In genomic region chr13:46777461-46777860, GRCm38 (mm10) we compare ENCODE assay signal across 24 mouse cellular contexts. TPM values are rescaled to one million over a fixed set of nuclear protein-coding genes. Genes with fewer than 3 reads are reported as not detected.
DNase-seq lines count a peak whose midpoint lies in the region; ATAC-seq and TF ChIP-seq lines count a peak whose summit lies in the region.
"Had no signal": no experiment of that assay in that cellular context is flagged by ENCODE, and none has a peak within 500 bp of the region (broad histone marks: within the 10 kb centered on the region; RNA-seq: fewer than 3 reads in every experiment).

No protein-coding gene starts in this region.

- no peak for DNase-seq in kidney, adult 2 months
- DNase-seq in kidney, postnatal 0 days (ENCODE audit: low spot score), result no peak
- no peak for DNase-seq in liver, embryonic 13.5 days
- DNase-seq in liver, result no peak
- DNase-seq in lung, postnatal 0 days (ENCODE audit: low spot score), result no peak
- DNase-seq in lung, postnatal 10 days, result no peak
- DNase-seq: adrenal gland, adult 2 months; adrenal gland, postnatal 10 days; adrenal gland, postnatal 25 days; cerebellum, adult 11 months; cerebellum, adult 18-20 months; cerebellum, adult 8-10 months; cerebellum, adult 9-11 months; cerebellum, postnatal 14 days; cerebellum, postnatal 36 days; embryo, embryonic 11 days had no signal

- TF ChIP-seq POLR2A in kidney, adult 2 months (IDR thresholded peaks at IDR 0.05; ENCODE audit: low read depth, low read length), result no peak

- H3K9me3 ChIP-seq in kidney, embryonic 14.5 days (ENCODE audit: control insufficient read depth, low read length), result no peaks in the 10 kb centered on the region
- H3K9me3 ChIP-seq in kidney, postnatal 0 days (replicated peaks; ENCODE audit: low read length), result no peaks in the 10 kb centered on the region
- no peaks in the 10 kb centered on the region for H3K9me3 ChIP-seq in kidney, embryonic 15.5 days (replicated peaks)
- H3K9me3 ChIP-seq in liver, embryonic 13.5 days (replicated peaks), result no peaks in the 10 kb centered on the region
- H3K9me3 ChIP-seq in lung, postnatal 0 days (ENCODE audit: low read length), result no peaks in the 10 kb centered on the region
- H3K9me3 ChIP-seq: embryonic facial prominence, embryonic 13.5 days; embryonic facial prominence, embryonic 15.5 days; forebrain, embryonic 12.5 days had no signal

- ATAC-seq in kidney, embryonic 14.5 days (ENCODE audit: low FRiP score, low TSS enrichment), result no peak
- no peak for ATAC-seq in kidney, postnatal 0 days (replicated peaks; ENCODE audit: low FRiP score, low read depth)
- no peak for ATAC-seq in kidney, embryonic 15.5 days (replicated peaks; ENCODE audit: low FRiP score)
- ATAC-seq in liver, embryonic 13.5 days (ENCODE audit: low read depth), result peak; percentile 61
- peak; percentile 10; the same call in 1 of the 2 replicates for ATAC-seq in lung, postnatal 0 days
- ATAC-seq: forebrain, embryonic 14.5 days had no signal

- H3K36me3 ChIP-seq in kidney, adult 2 months (ENCODE audit: control insufficient read depth, insufficient read depth, low read length), result peaks cover 1% of the 10 kb centered on the region; the same call in 1 of the 2 replicates
- peaks cover 14% of the 10 kb centered on the region for H3K36me3 ChIP-seq in kidney, embryonic 14.5 days (ENCODE audit: control insufficient read depth, insufficient read depth, low read length)
- 0 out of 2 replicates have a peak, but pooled peaks cover 2% of the 10 kb centered on the region for H3K36me3 ChIP-seq in kidney, postnatal 0 days (ENCODE audit: insufficient read depth, low read length)
- peaks cover 37% of the 10 kb centered on the region for H3K36me3 ChIP-seq in kidney, embryonic 15.5 days
- H3K36me3 ChIP-seq in liver, embryonic 13.5 days, result peaks cover 8% of the 10 kb centered on the region
- peaks cover 24% of the 10 kb centered on the region; the same call in 1 of the 2 replicates for H3K36me3 ChIP-seq in lung, postnatal 0 days (ENCODE audit: insufficient read depth, low read length)

- H3K4me3 ChIP-seq in kidney, adult 2 months (ENCODE audit: insufficient read depth, low read depth, low read length), result no peak overlapping the region
- H3K4me3 ChIP-seq in kidney, embryonic 14.5 days (ENCODE audit: low read length), result no peak overlapping the region
- no peak overlapping the region for H3K4me3 ChIP-seq in kidney, postnatal 0 days (replicated peaks; ENCODE audit: low read depth, low read length)
- H3K4me3 ChIP-seq in kidney, embryonic 15.5 days (replicated peaks), result no peak overlapping the region
- no peak overlapping the region for H3K4me3 ChIP-seq in liver, embryonic 13.5 days (replicated peaks)
- H3K4me3 ChIP-seq in lung, postnatal 0 days (ENCODE audit: low read depth, low read length), result no peak overlapping the region
- H3K4me3 ChIP-seq: embryonic facial prominence, embryonic 13.5 days; embryonic facial prominence, embryonic 15.5 days; erythroblast, embryonic 14.5 days; forebrain, embryonic 10.5 days; forebrain, embryonic 12.5 days had no signal

- 0 out of 2 replicates have a peak overlapping the region, but pooled peaks have one; percentile 81 for H3K27ac ChIP-seq in kidney, adult 2 months (ENCODE audit: insufficient read depth, low read depth, low read length)
- no peak overlapping the region for H3K27ac ChIP-seq in kidney, embryonic 14.5 days (ENCODE audit: low read depth, low read length)
- H3K27ac ChIP-seq in kidney, postnatal 0 days, result no peak overlapping the region
- no peak overlapping the region for H3K27ac ChIP-seq in kidney, embryonic 15.5 days
- peak overlapping the region; percentile 20; the same call in 1 of the 2 replicates for H3K27ac ChIP-seq in liver, embryonic 13.5 days
- H3K27ac ChIP-seq in lung, postnatal 0 days (ENCODE audit: low read length), result peak overlapping the region; percentile 32; the same call in 1 of the 2 replicates
- H3K27ac ChIP-seq: embryonic facial prominence, embryonic 13.5 days; embryonic facial prominence, embryonic 15.5 days; forebrain, embryonic 10.5 days; forebrain, embryonic 12.5 days had no signal

- TF ChIP-seq CTCF in kidney, adult 2 months (conservative IDR thresholded peaks at IDR 0.05; ENCODE audit: insufficient read depth, insufficient read length, low read depth, low read length), result no peak
- TF ChIP-seq CTCF in kidney, postnatal 0 days (IDR thresholded peaks at IDR 0.05; ENCODE audit: low read depth), result no peak
- TF ChIP-seq CTCF in lung, postnatal 0 days (IDR thresholded peaks at IDR 0.05), result no peak

- no peaks in the 10 kb centered on the region for H3K27me3 ChIP-seq in kidney, adult 2 months (replicated peaks; ENCODE audit: control insufficient read depth, insufficient read depth, low read length)
- H3K27me3 ChIP-seq in kidney, embryonic 14.5 days (ENCODE audit: control insufficient read depth, insufficient read depth, low read length), result no peaks in the 10 kb centered on the region
- no peaks in the 10 kb centered on the region for H3K27me3 ChIP-seq in kidney, postnatal 0 days (ENCODE audit: insufficient read depth, low read length)
- H3K27me3 ChIP-seq in kidney, embryonic 15.5 days, result no peaks in the 10 kb centered on the region
- H3K27me3 ChIP-seq in liver, embryonic 13.5 days, result no peaks in the 10 kb centered on the region
- H3K27me3 ChIP-seq in lung, postnatal 0 days (replicated peaks; ENCODE audit: insufficient read depth, low read length), result no peaks in the 10 kb centered on the region
- H3K27me3 ChIP-seq: embryonic facial prominence, embryonic 13.5 days; embryonic facial prominence, embryonic 15.5 days; forebrain, embryonic 12.5 days had no signal

- H3K4me1 ChIP-seq in kidney, adult 2 months (ENCODE audit: control insufficient read depth, insufficient read depth, low read length), result peaks cover 19% of the 10 kb centered on the region; the same call in 1 of the 2 replicates
- H3K4me1 ChIP-seq in kidney, embryonic 14.5 days (ENCODE audit: control insufficient read depth, insufficient read depth, low read length), result no peaks in the 10 kb centered on the region
- no peaks in the 10 kb centered on the region for H3K4me1 ChIP-seq in kidney, postnatal 0 days (replicated peaks; ENCODE audit: insufficient read depth, low read length)
- H3K4me1 ChIP-seq in kidney, embryonic 15.5 days, result peaks cover 11% of the 10 kb centered on the region
- peaks cover 51% of the 10 kb centered on the region for H3K4me1 ChIP-seq in liver, embryonic 13.5 days (replicated peaks)
- peaks cover 7% of the 10 kb centered on the region; the same call in 1 of the 2 replicates for H3K4me1 ChIP-seq in lung, postnatal 0 days (ENCODE audit: insufficient read depth, low read depth, low read length)
- H3K4me1 ChIP-seq: embryonic facial prominence, embryonic 15.5 days; forebrain, embryonic 10.5 days; forebrain, embryonic 12.5 days had no signal

- WGBS in kidney, adult 2 months, result 98% methylated on average over 3 of the region's 3 CpGs
- whole genome bisulfite sequencing in kidney, embryonic 14.5 days, result 86% methylated on average over 3 of the region's 3 CpGs
- 92% methylated on average over 3 of the region's 3 CpGs for WGBS in kidney, postnatal 0 days
- 91% methylated on average over 3 of the region's 3 CpGs for WGBS in kidney, embryonic 15.5 days
- 33% methylated on average over 3 of the region's 3 CpGs for WGBS in liver, embryonic 13.5 days (ENCODE audit: insufficient replicate concordance)
- 91% methylated on average over 3 of the region's 3 CpGs for WGBS in lung, postnatal 0 days

- H3K9ac ChIP-seq in kidney, embryonic 14.5 days (ENCODE audit: low read depth, low read length), result no peak overlapping the region
- no peak overlapping the region for H3K9ac ChIP-seq in kidney, postnatal 0 days (ENCODE audit: low read depth, low read length)
- H3K9ac ChIP-seq in kidney, embryonic 15.5 days, result no peak overlapping the region
- no peak overlapping the region for H3K9ac ChIP-seq in liver, embryonic 13.5 days
- H3K9ac ChIP-seq in lung, postnatal 0 days (replicated peaks; ENCODE audit: low read depth), result no peak overlapping the region
- H3K9ac ChIP-seq: embryonic facial prominence, embryonic 13.5 days; embryonic facial prominence, embryonic 15.5 days; forebrain, embryonic 12.5 days had no signal

- no peak for TF ChIP-seq EP300 in lung, postnatal 0 days (IDR thresholded peaks at IDR 0.05)

- H3K4me2 ChIP-seq in kidney, embryonic 14.5 days (replicated peaks; ENCODE audit: low read depth, low read length), result no peak overlapping the region
- peak overlapping the region; percentile 23; the same call in 1 of the 2 replicates for H3K4me2 ChIP-seq in kidney, postnatal 0 days (ENCODE audit: low read length)
- H3K4me2 ChIP-seq in kidney, embryonic 15.5 days, result no peak overlapping the region
- no peak overlapping the region for H3K4me2 ChIP-seq in liver, embryonic 13.5 days
- no peak overlapping the region for H3K4me2 ChIP-seq in lung, postnatal 0 days (replicated peaks; ENCODE audit: low read depth, low read length)
- H3K4me2 ChIP-seq: embryonic facial prominence, embryonic 13.5 days; embryonic facial prominence, embryonic 15.5 days; forebrain, embryonic 12.5 days had no signal

RNA-seq across cellular contexts. Expression of gene Nup153, which starts 49.7 kb away (rescaled TPM):
- 38.2 and 42.0 TPM in 2 replicates for polyA plus RNA-seq in kidney, adult 2 months (2012; rRNA removed)
- 37.2 and 47.2 TPM in 2 replicates for polyA plus RNA-seq in kidney, embryonic 14.5 days (2014; fragmentation: Nextera tagmentation; extraction: Ambion mirVana)
- 15.3 and 17.7 TPM in 2 replicates for polyA plus RNA-seq in kidney, postnatal 0 days (2015; fragmentation: Nextera tagmentation; extraction: Ambion mirVana)
- 24.9 and 27.8 TPM in 2 replicates for polyA plus RNA-seq in kidney, embryonic 15.5 days (2015; fragmentation: Nextera tagmentation; extraction: Ambion mirVana)
- 18.6 and 20.7 TPM in 2 replicates for polyA plus RNA-seq in liver, embryonic 13.5 days (2015; fragmentation: Nextera tagmentation; extraction: Ambion mirVana)
- polyA plus RNA-seq in lung, postnatal 0 days (2015; fragmentation: Nextera tagmentation; extraction: Ambion mirVana), result 14.0 and 16.9 TPM in 2 replicates

Comparison
In these comparisons a context has a peak if more than half of its experiments do, and no peak if none do; other contexts are left out.
1. H3K27ac ChIP-seq: peak in kidney, adult 2 months (single experiment), liver, embryonic 13.5 days (single experiment) and lung, postnatal 0 days (single experiment); none in kidney, embryonic 14.5 days (single experiment), kidney, postnatal 0 days (single experiment) and kidney, embryonic 15.5 days (single experiment).
2. ATAC-seq: peak in liver, embryonic 13.5 days (single experiment) and lung, postnatal 0 days (single experiment); none in kidney, embryonic 14.5 days (single experiment), kidney, postnatal 0 days (single experiment) and kidney, embryonic 15.5 days (single experiment).